Mouse (Mus musculus) ZHBTc4 (cell line): ENCODE measurements at regions not wholly inside any gene's neighbourhood (a gene's known extent, or its start where the extent isn't known, plus 50 kb on each side); places are given as distances from the start of the nearest gene placed in this dataset.

Experiments
- DNase-seq: peaks from one replicate; pipeline ENCODE4 v3.0.0-alpha.2; 2011; ENCODE audit warnings: low read depth, low spot score

GRCm38 (mm10) chr15:72411956-72412355 lies 1422.4 kb upstream of the Gm6569 start:
- no peak for DNase-seq
